Mouse (Mus musculus): ENCODE results near the gene Insr.
"Not testable (repeated sequence)": the region's sequence is repeated elsewhere in the genome, so short reads cannot be mapped to it uniquely, and the experiment has no call there.

Insr gene

GRCm38 (mm10) chr8:3204758-3205443 lies 74.5 kb downstream of the Insr start:
- no peak for DNase-seq (ENCODE audit: extremely low read depth, low read depth, low spot score)

DNA sequence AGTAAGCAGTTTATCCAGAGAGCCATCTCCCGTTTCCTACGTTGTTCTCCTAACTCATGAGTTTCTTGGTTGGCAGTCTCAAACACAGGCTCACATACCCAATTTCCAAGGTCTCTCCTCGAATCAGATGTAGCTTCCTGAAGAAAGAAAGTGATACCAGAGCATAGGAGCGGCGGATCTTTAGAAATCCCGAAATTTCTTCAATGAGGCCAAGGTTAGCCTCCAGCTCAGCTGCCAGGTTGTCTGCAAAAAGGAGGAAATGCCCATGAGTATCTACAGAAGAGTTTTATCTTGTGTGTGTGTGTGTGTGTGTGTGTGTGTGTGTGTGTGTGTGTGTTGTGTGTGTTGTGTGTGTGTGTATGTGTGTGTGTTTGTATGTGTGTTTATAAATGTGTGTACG lies 76.6 kb downstream of the Insr start:
- DNase-seq (ENCODE audit: extremely low read depth, low read depth, low spot score): no peak

DNA sequence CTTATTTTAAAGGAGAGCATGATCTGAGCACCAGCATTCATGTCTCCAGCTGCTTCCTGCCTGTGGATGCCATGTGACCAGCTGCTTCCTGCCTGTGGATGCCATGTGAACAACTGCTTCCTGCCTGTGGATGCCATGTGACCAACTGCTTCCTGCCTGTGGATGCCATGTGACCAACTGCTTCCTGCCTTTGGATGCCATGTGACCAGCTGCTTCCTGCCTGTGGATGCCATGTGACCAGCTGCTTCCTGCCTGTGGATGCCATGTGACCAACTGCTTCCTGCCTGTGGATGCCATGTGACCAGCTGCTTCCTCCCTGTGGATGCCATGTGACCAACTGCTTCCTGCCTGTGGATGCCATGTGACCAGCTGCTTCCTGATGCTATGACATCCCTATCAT lies 85.1 kb downstream of the Insr start:
- DNase-seq (ENCODE audit: extremely low read depth, low read depth, low spot score): not testable (repeated sequence)

DNA sequence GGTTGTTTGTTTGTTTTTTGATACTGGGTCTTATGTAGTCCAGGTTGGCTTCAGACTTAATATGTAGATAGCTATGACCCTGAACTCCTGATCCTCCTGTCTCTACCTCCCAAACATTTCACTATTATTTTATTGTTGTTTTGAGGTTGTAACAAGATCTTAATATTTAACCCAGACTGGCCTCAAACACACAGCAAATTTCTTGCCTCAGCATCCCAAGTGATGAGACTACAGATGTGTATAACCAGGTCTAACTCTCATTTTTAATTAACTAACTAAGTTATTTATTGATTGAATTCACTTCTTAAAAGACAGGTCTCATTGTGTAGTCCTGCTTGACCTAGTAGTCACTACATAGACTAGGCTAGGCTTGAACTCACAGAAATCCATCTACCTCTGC lies 88.4 kb downstream of the Insr start:
- no peak for DNase-seq (ENCODE audit: extremely low read depth, low read depth, low spot score)

DNA sequence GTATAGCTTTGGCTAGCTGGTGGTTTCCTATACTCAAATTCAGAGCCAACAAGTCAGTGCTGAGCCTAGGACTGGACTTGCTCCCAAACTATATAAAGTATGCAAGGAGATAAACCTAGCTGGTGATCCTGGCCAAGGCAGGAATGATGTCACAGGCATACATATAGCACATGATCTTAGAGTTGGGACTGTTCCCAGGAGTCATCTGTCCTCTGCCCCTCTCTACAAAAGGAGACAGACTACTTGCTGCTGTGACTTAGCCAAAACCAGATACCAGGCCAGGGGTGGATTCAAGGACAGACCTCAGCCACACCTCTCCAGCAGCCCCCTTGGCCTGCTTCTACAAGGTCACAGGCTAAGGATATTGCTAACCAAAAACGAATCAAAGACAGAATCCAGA lies 92.0 kb downstream of the Insr start:
- no peak for DNase-seq (ENCODE audit: extremely low read depth, low read depth, low spot score)

DNA sequence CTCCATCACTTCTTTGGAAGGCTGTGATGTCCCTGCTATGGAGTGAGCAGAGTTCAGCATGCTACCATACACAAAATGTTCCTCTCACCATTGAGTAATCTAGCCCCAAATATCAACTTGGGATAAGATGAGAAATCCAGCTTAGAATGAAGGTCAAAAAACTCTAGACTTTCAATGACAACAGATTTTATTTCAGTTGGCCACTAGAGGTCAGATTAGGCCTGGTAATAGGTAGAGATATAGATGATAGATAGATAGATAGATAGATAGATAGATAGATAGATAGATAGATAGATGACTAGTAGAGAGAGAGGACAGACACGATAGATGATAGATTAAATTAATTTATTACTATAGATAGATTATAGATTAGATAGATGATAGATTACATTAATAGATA lies 99.5 kb downstream of the Insr start:
- DNase-seq (ENCODE audit: extremely low read depth, low read depth, low spot score): no peak

- DNase-seq (ENCODE audit: extremely low read depth, low read depth, low spot score): no peak
Measured at GRCm38 (mm10) chr8:3177440-3177839, 102.0 kb downstream of the Insr start.

- DNase-seq (ENCODE audit: extremely low read depth, low read depth, low spot score): no peak
Measured at GRCm38 (mm10) chr8:3172246-3172645, 107.2 kb downstream of the Insr start.

DNA sequence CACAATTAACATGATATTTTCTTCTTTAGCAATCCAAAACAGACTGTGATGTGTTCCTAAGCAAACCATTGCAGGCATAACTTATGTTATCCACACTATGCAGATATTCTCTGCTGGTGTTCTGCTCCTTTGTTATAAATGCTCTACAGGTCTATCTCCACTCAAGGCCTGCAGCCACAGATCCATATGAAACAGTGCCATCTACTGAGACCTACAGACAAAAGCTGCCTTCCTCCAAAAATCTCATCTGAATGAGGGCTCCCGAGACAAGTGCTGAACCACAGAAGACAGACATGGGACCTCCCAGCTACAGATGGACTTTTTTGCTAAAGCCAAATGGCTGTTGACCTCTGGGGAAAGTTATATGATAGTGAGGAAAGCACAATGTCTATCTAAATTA lies 132.9 kb downstream of the Insr start:
- DNase-seq (ENCODE audit: extremely low read depth, low read depth, low spot score): no peak

DNA sequence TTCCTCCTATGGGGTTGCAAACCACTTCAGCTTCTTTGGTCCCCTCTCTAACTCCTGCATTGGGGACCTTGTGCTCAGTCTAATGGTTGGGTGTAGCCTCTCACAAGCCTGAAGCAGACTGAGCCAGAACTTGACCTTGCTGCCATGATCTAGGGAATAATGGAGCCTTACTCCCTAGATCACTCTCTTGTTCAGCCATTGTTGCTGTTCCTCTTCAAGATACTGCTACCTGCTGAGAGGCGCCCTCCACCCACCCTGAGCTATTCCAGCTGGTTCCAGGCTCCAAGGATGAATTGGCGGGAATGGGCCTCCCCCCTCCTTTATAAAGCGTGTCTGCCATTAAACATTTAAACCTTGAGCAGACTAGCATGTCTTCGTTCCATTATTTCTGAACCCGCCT lies 179.0 kb downstream of the Insr start:
- not testable (repeated sequence) for DNase-seq (ENCODE audit: extremely low read depth, low read depth, low spot score)

All from fat pad, adult 2 months (tissue).